25 mouse cellular contexts compared by ENCODE assay signal in genomic region chr12:100088026-100088425, GRCm38 (mm10).
"Had no signal": no experiment of that assay in that cellular context is flagged by ENCODE, and none has a peak within 500 bp of the region (broad histone marks: within the 10 kb centered on the region; RNA-seq: fewer than 3 reads in every experiment).

No protein-coding gene starts in this region.

- H3K4me3 ChIP-seq: heart, embryonic 13.5 days; heart, embryonic 15.5 days; hindbrain, embryonic 13.5 days; hindbrain, embryonic 15.5 days; kidney, embryonic 15.5 days; limb, embryonic 13.5 days; limb, embryonic 15.5 days; liver, embryonic 12.5 days had no signal

- H3K4me1 ChIP-seq: hindbrain, embryonic 13.5 days; hindbrain, embryonic 15.5 days; limb, embryonic 15.5 days; liver, embryonic 12.5 days had no signal

- H3K9me3 ChIP-seq: heart, embryonic 13.5 days; heart, embryonic 15.5 days; hindbrain, embryonic 13.5 days; hindbrain, embryonic 15.5 days; kidney, embryonic 15.5 days; limb, embryonic 13.5 days; limb, embryonic 15.5 days; liver, embryonic 12.5 days had no signal

- ATAC-seq: hindbrain, postnatal 0 days; intestine, embryonic 16.5 days; liver, embryonic 12.5 days had no signal

- H3K9ac ChIP-seq: heart, embryonic 13.5 days; heart, embryonic 15.5 days; hindbrain, embryonic 13.5 days; hindbrain, embryonic 15.5 days; kidney, embryonic 15.5 days; limb, embryonic 13.5 days; limb, embryonic 15.5 days; liver, embryonic 12.5 days; liver, embryonic 14.5 days had no signal

- H3K36me3 ChIP-seq: heart, embryonic 13.5 days; heart, embryonic 15.5 days; hindbrain, embryonic 13.5 days; hindbrain, embryonic 15.5 days; kidney, embryonic 15.5 days; limb, embryonic 13.5 days; limb, embryonic 15.5 days; liver, embryonic 12.5 days had no signal

- H3K4me2 ChIP-seq: heart, embryonic 11.5 days; heart, embryonic 13.5 days; heart, embryonic 15.5 days; hindbrain, embryonic 13.5 days; hindbrain, embryonic 15.5 days; kidney, embryonic 15.5 days; limb, embryonic 13.5 days; limb, embryonic 15.5 days; liver, embryonic 12.5 days had no signal

- DNase-seq: gastrocnemius, postnatal 14 days; gastrocnemius, postnatal 36 days; heart, adult 18-20 months; heart, postnatal 14 days; heart, postnatal 36 days; kidney, adult 11 months; kidney, adult 2 months; kidney, adult 9 months; kidney, postnatal 10 days; kidney, postnatal 36 days; layer of hippocampus, adult 9-11 months; layer of hippocampus, postnatal 36 days; left cerebral cortex, postnatal 4 days had no signal

- H3K27ac ChIP-seq: heart, embryonic 13.5 days; heart, embryonic 15.5 days; hindbrain, embryonic 13.5 days; hindbrain, embryonic 15.5 days; hindbrain, postnatal 0 days; kidney, embryonic 15.5 days; limb, embryonic 13.5 days; limb, embryonic 15.5 days; liver, embryonic 12.5 days; liver, embryonic 14.5 days had no signal

- H3K27me3 ChIP-seq: hindbrain, embryonic 13.5 days; hindbrain, embryonic 15.5 days; kidney, embryonic 15.5 days; limb, embryonic 13.5 days; limb, embryonic 15.5 days; liver, embryonic 12.5 days had no signal
